Mouse (Mus musculus) MEL (cell line): Measurements from ENCODE around the gene Ino80. TPM values are rescaled to one million over a fixed set of nuclear protein-coding genes. Genes with fewer than 3 reads are reported as not detected.

ENCODE experiments used
- DNase-seq: peaks from one replicate; pipeline ENCODE4 v3.0.0; 2011; ENCODE audit warnings: low read depth, low spot score
- H3K27ac ChIP-seq: 2 replicates; pipeline ENCODE4 v1.5.1; 2012; ENCODE audit warnings: low read depth, mild to moderate bottlenecking, control low read depth, low read length, moderate library complexity; ENCODE audit not compliant: control insufficient read depth
- H3K27me3 ChIP-seq, 2 experiments: fragments of 150-350 bp in 1 of 2; sonication (generic) in 1 of 2; 2 replicates each; pipeline ENCODE4 v1.6.1; 2012; ENCODE audit warnings: low read length in 2 of 2, mild to moderate bottlenecking in 2 of 2, improper control_type of control experiment in 1 of 2, moderate library complexity in 1 of 2; ENCODE audit not compliant: insufficient read depth in 2 of 2, control insufficient read depth in 1 of 2
- H3K36me3 ChIP-seq, 2 experiments: 2 replicates each; pipeline ENCODE4 v1.6.1; 2012 to 2014; ENCODE audit warnings: low read length in 2 of 2, improper control_type of control experiment in 1 of 2, inconsistent platforms in 1 of 2, mild to moderate bottlenecking in 1 of 2; ENCODE audit not compliant: insufficient read depth in 2 of 2, control insufficient read depth in 1 of 2
- H3K4me1 ChIP-seq, 2 experiments: fragments of 150-350 bp in 1 of 2; sonication (generic) in 1 of 2; 2 replicates each; pipeline ENCODE4 v1.6.1; 2012; ENCODE audit warnings: low read length in 2 of 2, improper control_type of control experiment in 1 of 2, mild to moderate bottlenecking in 1 of 2; ENCODE audit not compliant: insufficient read depth in 2 of 2, control insufficient read depth in 1 of 2
- H3K4me3 ChIP-seq, 2 experiments: fragments of 150-350 bp in 1 of 2; sonication (generic) in 1 of 2; 2 replicates each; pipeline ENCODE4 v1.5.1; 2012; ENCODE audit warnings: low read depth in 2 of 2, low read length in 2 of 2, mild to moderate bottlenecking in 2 of 2, moderate library complexity in 2 of 2, control low read depth in 1 of 2, improper control_type of control experiment in 1 of 2; ENCODE audit not compliant: control insufficient read depth in 1 of 2, insufficient read depth in 1 of 2
- H3K79me2 ChIP-seq: 2 replicates; pipeline ENCODE4 v1.6.1; 2012; ENCODE audit warnings: mild to moderate bottlenecking, low read length, moderate library complexity; ENCODE audit not compliant: control insufficient read depth, poor library complexity, insufficient read depth
- H3K9ac ChIP-seq: 2 replicates; pipeline ENCODE4 v1.6.1; 2012; ENCODE audit warnings: low read depth, mild to moderate bottlenecking, control low read depth, low read length, moderate library complexity; ENCODE audit not compliant: control insufficient read depth, poor library complexity, severe bottlenecking
- H3K9me3 ChIP-seq: fragments of 150-350 bp; sonication (generic); replicated peaks from 2 replicates; pipeline ENCODE4 v1.6.1; 2012; ENCODE audit warnings: mild to moderate bottlenecking, low read length, improper control_type of control experiment, moderate library complexity; ENCODE audit not compliant: insufficient read depth
- BHLHE40 ChIP-seq: IDR thresholded peaks from 2 replicates; pipeline ENCODE4 v1.6.1; 2012; ENCODE audit warnings: low read depth, mild to moderate bottlenecking, inconsistent platforms, low read length, improper control_type of control experiment, borderline replicate concordance
- CHD1 ChIP-seq: IDR thresholded peaks from 2 replicates; pipeline ENCODE4 v1.6.1; 2012; ENCODE audit warnings: low read depth, mild to moderate bottlenecking, inconsistent platforms, low read length, improper control_type of control experiment
- CTCF ChIP-seq, 3 experiments: IDR thresholded peaks in 2 of 3; conservative IDR thresholded peaks in 1 of 3; 2 replicates each; pipeline ENCODE4 v1.5.1; 2011 to 2012; ENCODE audit warnings: low read length in 3 of 3, low read depth in 2 of 3, mild to moderate bottlenecking in 2 of 3, improper control_type of control experiment in 1 of 3, inconsistent platforms in 1 of 3, mixed read lengths in 1 of 3, moderate library complexity in 1 of 3; ENCODE audit not compliant: control insufficient read depth in 1 of 3, insufficient read depth in 1 of 3, poor library complexity in 1 of 3, severe bottlenecking in 1 of 3
- E2F4 ChIP-seq: IDR thresholded peaks from 2 replicates; pipeline ENCODE4 v1.6.1; 2011; ENCODE audit warnings: low read depth, low read length, improper control_type of control experiment, borderline replicate concordance
- EP300 ChIP-seq, 2 experiments: IDR thresholded peaks; 2 replicates each; pipeline ENCODE4 v1.6.1; 2011; ENCODE audit warnings: improper control_type of control experiment in 2 of 2, low read length in 2 of 2, low read depth in 1 of 2, mild to moderate bottlenecking in 1 of 2
- GABPA ChIP-seq: IDR thresholded peaks from 2 replicates; pipeline ENCODE4 v1.6.1; 2012; ENCODE audit warnings: low read depth, mild to moderate bottlenecking, inconsistent platforms, low read length, improper control_type of control experiment, moderate library complexity
- JUND ChIP-seq: IDR thresholded peaks from 2 replicates; pipeline ENCODE4 v1.6.1; 2011; ENCODE audit warnings: low read depth, mild to moderate bottlenecking, improper control_type of control experiment, low read length
- KAT2A ChIP-seq: conservative IDR thresholded peaks from 2 replicates; pipeline ENCODE4 v1.6.1; 2012; ENCODE audit warnings: low read depth, low read length, improper control_type of control experiment, inconsistent platforms
- MAFK ChIP-seq: IDR thresholded peaks from 2 replicates; pipeline ENCODE4 v1.6.1; 2011; ENCODE audit warnings: low read depth, mild to moderate bottlenecking, low read length, improper control_type of control experiment, borderline replicate concordance
- MAX ChIP-seq: IDR thresholded peaks from 2 replicates; pipeline ENCODE4 v1.6.1; 2011; ENCODE audit warnings: low read length, improper control_type of control experiment
- MAZ ChIP-seq: IDR thresholded peaks from 2 replicates; pipeline ENCODE4 v1.6.1; 2012; ENCODE audit warnings: low read depth, mild to moderate bottlenecking, inconsistent platforms, low read length, improper control_type of control experiment
- MXI1 ChIP-seq: IDR thresholded peaks from 2 replicates; pipeline ENCODE4 v1.6.1; 2011; ENCODE audit warnings: mild to moderate bottlenecking, low read depth, low read length, improper control_type of control experiment
- MYB ChIP-seq: IDR thresholded peaks from 2 replicates; pipeline ENCODE4 v1.6.1; 2011; ENCODE audit warnings: mild to moderate bottlenecking, low read depth, low read length, improper control_type of control experiment
- NELFE ChIP-seq: IDR thresholded peaks from 2 replicates; pipeline ENCODE4 v1.6.1; 2011; ENCODE audit warnings: low read depth, low read length, improper control_type of control experiment
- POLR2A ChIP-seq, 2 experiments: IDR thresholded peaks; 2 replicates each; pipeline ENCODE4 v1.6.1; 2011 to 2012; ENCODE audit warnings: low read length in 2 of 2, mild to moderate bottlenecking in 2 of 2, control low read depth in 1 of 2, improper control_type of control experiment in 1 of 2, low read depth in 1 of 2, moderate library complexity in 1 of 2; ENCODE audit not compliant: control insufficient read depth in 1 of 2, insufficient read depth in 1 of 2, poor library complexity in 1 of 2
- POLR2AphosphoS2 ChIP-seq: IDR thresholded peaks from 2 replicates; pipeline ENCODE4 v1.6.1; 2011; ENCODE audit warnings: low read length, improper control_type of control experiment
- POLR2AphosphoS5 ChIP-seq: IDR thresholded peaks from 2 replicates; pipeline ENCODE4 v1.6.1; 2012; ENCODE audit warnings: low read depth, borderline replicate concordance, mild to moderate bottlenecking, inconsistent platforms, low read length, moderate library complexity, mixed read lengths
- RAD21 ChIP-seq: IDR thresholded peaks from 2 replicates; pipeline ENCODE4 v1.6.1; 2011; ENCODE audit warnings: mild to moderate bottlenecking, low read depth, low read length, improper control_type of control experiment
- RCOR1 ChIP-seq: IDR thresholded peaks from 2 replicates; pipeline ENCODE4 v1.6.1; 2012; ENCODE audit warnings: low read depth, mild to moderate bottlenecking, inconsistent platforms, low read length, improper control_type of control experiment
- SIN3A ChIP-seq: IDR thresholded peaks from 2 replicates; pipeline ENCODE4 v1.6.1; 2012; ENCODE audit warnings: low read length, improper control_type of control experiment, inconsistent platforms
- SMC3 ChIP-seq: IDR thresholded peaks from 2 replicates; pipeline ENCODE4 v1.6.1; 2011; ENCODE audit warnings: low read depth, low read length, improper control_type of control experiment
- TAL1 ChIP-seq: IDR thresholded peaks from 2 replicates; pipeline ENCODE4 v1.6.1; 2012; ENCODE audit warnings: mild to moderate bottlenecking, inconsistent platforms, low read length, moderate library complexity, mixed read lengths
- UBTF ChIP-seq: IDR thresholded peaks from 2 replicates; pipeline ENCODE4 v1.6.1; 2012; ENCODE audit warnings: low read depth, mild to moderate bottlenecking, inconsistent platforms, low read length, improper control_type of control experiment, moderate library complexity, borderline replicate concordance; ENCODE audit not compliant: insufficient read depth
- ZC3H11A ChIP-seq: IDR thresholded peaks from 2 replicates; pipeline ENCODE4 v1.6.1; 2012; ENCODE audit warnings: low read depth, mild to moderate bottlenecking, inconsistent platforms, low read length, improper control_type of control experiment
- ZKSCAN1 ChIP-seq: IDR thresholded peaks from 2 replicates; pipeline ENCODE4 v1.6.1; 2012; ENCODE audit warnings: low read depth, mild to moderate bottlenecking, inconsistent platforms, low read length, improper control_type of control experiment, moderate library complexity
- polyA plus RNA-seq, 2 experiments: library from polyadenylated mRNA; stranded (reverse) in 1 of 2; unstranded in 1 of 2; fragments of >175 nt in 1 of 2; fragments of >200 nt in 1 of 2; gene quantifications; 2 replicates each; pipeline versions ENCODE4 v1.2.1 to v1.2.4; 2012; ENCODE audit warnings: low replicate concordance in 2 of 2, low read depth in 1 of 2; ENCODE audit not compliant: insufficient read length in 2 of 2, insufficient read depth in 1 of 2, missing spikeins in 1 of 2
- total RNA-seq: library from RNA; depleted of rRNA; stranded (reverse); fragments of 300-350 nt; gene quantifications from 2 replicates; pipeline ENCODE4 v1.2.3, GENCODE M21; 2012

The Ino80 gene
- total and polyA plus RNA-seq, 3 experiments: 13.9 to 37.9 (median 23.1) TPM

DNA sequence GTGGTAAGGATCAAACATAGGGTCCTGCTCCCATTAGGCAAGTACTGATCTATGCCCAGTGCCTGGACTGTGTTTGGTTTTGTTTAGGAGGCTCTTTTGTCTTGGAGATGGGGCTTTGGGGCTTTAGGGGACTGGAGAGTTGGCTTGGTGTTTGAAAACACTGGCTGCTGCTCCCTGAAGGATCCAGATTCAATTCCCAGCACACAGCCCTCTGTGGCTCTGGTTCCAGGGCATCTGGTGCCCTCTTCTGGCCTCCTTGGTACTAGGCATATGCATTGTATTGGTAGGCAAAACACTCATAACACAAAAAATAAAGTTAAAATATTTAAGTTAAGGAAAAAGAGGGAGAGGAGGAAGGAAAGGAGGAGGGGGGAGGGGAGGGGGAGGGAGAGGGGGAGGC, 29.6 kb upstream of the Ino80 start:
- DNase-seq: peak; percentile 45
- Histone ChIP-seq H3K79me2 (no peaks in the 10 kb centered on the region), H3K9ac (no peak overlapping the region), H3K9me3 (no peaks in the 10 kb centered on the region), H3K4me3 (no peak overlapping the region), H3K4me1 (no peaks in the 10 kb centered on the region), H3K27ac (no peak overlapping the region), H3K27me3 (no peaks in the 10 kb centered on the region; a peak in 1 of 4 replicates), H3K36me3 (no peaks in the 10 kb centered on the region)
- peak; percentile 27 to 69 (median 66); a peak in 5 of 6 replicates for TF ChIP-seq CTCF (IDR thresholded peaks at IDR 0.05 in 2 of 3, conservative IDR thresholded peaks at IDR 0.05 in 1 of 3; ENCODE audit: control insufficient read depth in 1 of 3, insufficient read depth in 1 of 3, low read depth in 2 of 3, low read length in 3 of 3, poor library complexity in 1 of 3, severe bottlenecking in 1 of 3)
- no peak for TF ChIP-seq MAFK
- TF ChIP-seq SMC3: peak; percentile 60
- no peak for TF ChIP-seq BHLHE40
- TF ChIP-seq MAZ: no peak
- no peak for TF ChIP-seq JUND
- TF ChIP-seq MAX: no peak
- no peak for TF ChIP-seq ZKSCAN1
- no peak for TF ChIP-seq MYB
- peak; percentile 71 for TF ChIP-seq RAD21
- TF ChIP-seq SIN3A: no peak
- no peak for TF ChIP-seq UBTF
- TF ChIP-seq POLR2A (IDR thresholded peaks at IDR 0.05; ENCODE audit: control insufficient read depth in 1 of 2, insufficient read depth in 1 of 2, low read depth in 1 of 2, low read length in 2 of 2, poor library complexity in 1 of 2): no peak
- TF ChIP-seq ZC3H11A: peak; percentile 50; the same call in 1 of the 2 replicates

- H3K4me3 ChIP-seq: no peak overlapping the region
- H3K9ac ChIP-seq: no peak overlapping the region
- no peaks in the 10 kb centered on the region for H3K4me1 ChIP-seq
- no peak for DNase-seq
- no peak overlapping the region for H3K27ac ChIP-seq
- no peak for TF ChIP-seq BHLHE40
- no peak for TF ChIP-seq CTCF (IDR thresholded peaks at IDR 0.05 in 2 of 3, conservative IDR thresholded peaks at IDR 0.05 in 1 of 3; ENCODE audit: control insufficient read depth in 1 of 3, insufficient read depth in 1 of 3, low read depth in 2 of 3, low read length in 3 of 3, poor library complexity in 1 of 3, severe bottlenecking in 1 of 3)
- TF ChIP-seq POLR2A (IDR thresholded peaks at IDR 0.05; ENCODE audit: control insufficient read depth in 1 of 2, insufficient read depth in 1 of 2, low read depth in 1 of 2, low read length in 2 of 2, poor library complexity in 1 of 2): no peak
- TF ChIP-seq CHD1: no peak
- TF ChIP-seq KAT2A: no peak
- TF ChIP-seq NELFE: no peak
- no peak for TF ChIP-seq EP300 (IDR thresholded peaks at IDR 0.05; ENCODE audit: low read depth in 1 of 2, low read length in 2 of 2)
- TF ChIP-seq ZKSCAN1: no peak
- TF ChIP-seq TAL1: no peak
- TF ChIP-seq POLR2AphosphoS5: no peak
- no peak for TF ChIP-seq MXI1
- no peak for TF ChIP-seq MYB
- no peak for TF ChIP-seq E2F4
- TF ChIP-seq RCOR1: no peak
- TF ChIP-seq POLR2AphosphoS2: no peak
- TF ChIP-seq GABPA: no peak
- no peaks in the 10 kb centered on the region for H3K9me3 ChIP-seq
- H3K27me3 ChIP-seq: peaks cover 2% of the 10 kb centered on the region in 2 experiments; a peak in 2 of 4 replicates
- H3K36me3 ChIP-seq: no peaks in the 10 kb centered on the region
- H3K79me2 ChIP-seq: no peaks in the 10 kb centered on the region
These were observed 23.6 kb upstream of the Ino80 start for GRCm38 (mm10) chr2:119500965-119501652.
